Comparison of ENCODE assay signal across 1 mouse cellular context in genomic region chr1:131640062-131640461, GRCm38 (mm10).
TF ChIP-seq lines count a peak whose summit lies in the region.

No protein-coding gene starts in this region.

TF ChIP-seq in CH12.LX, 34 proteins besides CTCF, POLR2A, EP300 and RAD21 (continued from another document):
- 0 out of 2 replicates have a peak, but pooled peaks have one; percentile 9 for TF ChIP-seq TBP (conservative IDR thresholded peaks at IDR 0.05; ENCODE audit: low read depth, low read length)
- no peak for TF ChIP-seq MYC (IDR thresholded peaks at IDR 0.05; ENCODE audit: low read depth, low read length)
- TF ChIP-seq NELFE (IDR thresholded peaks at IDR 0.05; ENCODE audit: low read depth, low read length): no peak
- TF ChIP-seq MEF2A (IDR thresholded peaks at IDR 0.05; ENCODE audit: borderline replicate concordance, low read depth, low read length): no peak
- TF ChIP-seq ZMIZ1 (IDR thresholded peaks at IDR 0.05; ENCODE audit: low read depth, low read length): no peak
- 0 out of 2 replicates have a peak, but pooled peaks have one; percentile 5 for TF ChIP-seq JUND (conservative IDR thresholded peaks at IDR 0.05; ENCODE audit: low read depth, low read length)
- no peak for TF ChIP-seq USF2 (conservative IDR thresholded peaks at IDR 0.05; ENCODE audit: low read depth, low read length)
- TF ChIP-seq ZNF384 (IDR thresholded peaks at IDR 0.05; ENCODE audit: low read depth, low read length): no peak
- peak; percentile 78 for TF ChIP-seq SIN3A (IDR thresholded peaks at IDR 0.05; ENCODE audit: low read length)
- TF ChIP-seq PAX5 (IDR thresholded peaks at IDR 0.05; ENCODE audit: low read length): no peak
- TF ChIP-seq CHD2 (IDR thresholded peaks at IDR 0.05; ENCODE audit: low read length): no peak
- TF ChIP-seq MXI1 (IDR thresholded peaks at IDR 0.05; ENCODE audit: low read depth, low read length): no peak
- no peak for TF ChIP-seq ZC3H11A (IDR thresholded peaks at IDR 0.05; ENCODE audit: low read depth, low read length)
- TF ChIP-seq USF1 (IDR thresholded peaks at IDR 0.05; ENCODE audit: low read depth, low read length): no peak
- TF ChIP-seq ZKSCAN1 (IDR thresholded peaks at IDR 0.05; ENCODE audit: borderline replicate concordance, low read depth, low read length): no peak
- TF ChIP-seq ELF1 (IDR thresholded peaks at IDR 0.05; ENCODE audit: low read depth, low read length): no peak
- peak; percentile 56; the same call in 1 of the 2 replicates for TF ChIP-seq CHD1 (IDR thresholded peaks at IDR 0.05; ENCODE audit: low read depth, low read length)
- TF ChIP-seq HCFC1 (IDR thresholded peaks at IDR 0.05; ENCODE audit: low read depth, low read length): no peak
- TF ChIP-seq ETS1 (conservative IDR thresholded peaks at IDR 0.05; ENCODE audit: low read depth, low read length): no peak; the same call in 1 of the 2 replicates
- TF ChIP-seq TCF12 (IDR thresholded peaks at IDR 0.05; ENCODE audit: low read depth, low read length): no peak
